Mouse (Mus musculus) granulocyte monocyte progenitor cell, adult 5-6 weeks (primary cell): ENCODE results near the gene Kcnmb2. TPM values are rescaled to one million over a fixed set of nuclear protein-coding genes. Genes with fewer than 3 reads are reported as not detected.
A peak's percentile ranks its signal among the peaks of the same experiment; 100 is the strongest.

ENCODE experiments used
- ATAC-seq: replicated peaks from 2 replicates; pipeline ENCODE4 v1.8.0; 2016; ENCODE audit warnings: mild to moderate bottlenecking, moderate TSS enrichment, inconsistent platforms; ENCODE audit not compliant: poor library complexity, severe bottlenecking
- total RNA-seq, 2 experiments: library from RNA; stranded (forward) in 1 of 2; stranded (reverse) in 1 of 2; fragments of 200-712, 200-1000 nt in 1 of 2; fragments of >200 nt in 1 of 2; fragmentation: Nextera tagmentation in 1 of 2; gene quantifications; 2 replicates each; pipeline ENCODE4 v1.2.3; 2014 to 2017

Gene Kcnmb2
- total RNA-seq, 2 experiments from 2014 or later: not detected

DNA sequence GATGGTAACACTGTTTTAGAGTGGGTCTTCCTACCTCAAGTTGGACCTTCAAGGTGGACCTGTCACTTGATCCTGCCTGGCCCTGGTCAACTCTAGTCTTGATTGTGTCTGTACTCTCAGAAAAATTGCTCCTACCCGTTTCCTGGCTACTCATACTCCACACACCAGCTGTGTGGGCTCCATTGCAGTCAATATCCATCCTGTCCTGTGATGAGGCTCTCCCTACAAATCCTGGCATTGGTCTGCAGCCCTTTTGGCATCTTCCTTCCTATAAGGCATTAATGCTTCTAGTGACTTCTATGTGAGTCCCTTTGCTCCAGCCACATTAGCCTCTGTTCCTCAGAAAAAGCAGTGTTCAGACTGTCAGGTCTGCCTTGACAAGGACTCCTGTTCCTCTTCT is 228.4 kb downstream of the Kcnmb2 start:
- ATAC-seq: no peak

DNA sequence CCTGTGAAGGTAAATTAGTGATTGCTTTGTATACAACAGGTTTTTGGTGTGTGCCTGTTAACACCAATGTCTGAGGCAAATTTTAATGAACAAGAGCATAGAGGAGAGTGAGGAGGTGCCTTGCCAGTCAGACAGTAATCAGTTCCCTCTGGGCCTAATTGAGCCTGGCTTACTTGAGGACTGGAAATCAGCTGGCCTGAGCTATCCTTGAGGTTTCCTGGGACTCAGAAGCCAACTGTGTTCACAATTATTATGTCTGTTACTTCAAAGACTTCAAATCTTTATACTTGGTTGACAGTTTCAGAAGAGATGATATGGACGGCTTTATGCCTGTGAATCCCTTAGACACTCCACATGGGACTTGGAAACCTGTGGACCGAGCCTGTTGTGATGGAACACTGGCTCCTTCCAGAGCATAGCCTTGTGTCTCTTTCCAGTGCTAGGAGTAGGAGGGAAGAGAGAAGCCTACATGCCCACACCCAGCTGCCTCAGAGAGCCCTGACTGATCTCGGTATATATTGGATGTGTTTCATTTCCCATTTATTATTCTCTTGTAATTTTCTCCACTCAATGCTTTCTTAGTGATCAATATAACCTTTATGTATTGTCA is 230.2 kb downstream of the Kcnmb2 start:
- ATAC-seq: no peak

DNA sequence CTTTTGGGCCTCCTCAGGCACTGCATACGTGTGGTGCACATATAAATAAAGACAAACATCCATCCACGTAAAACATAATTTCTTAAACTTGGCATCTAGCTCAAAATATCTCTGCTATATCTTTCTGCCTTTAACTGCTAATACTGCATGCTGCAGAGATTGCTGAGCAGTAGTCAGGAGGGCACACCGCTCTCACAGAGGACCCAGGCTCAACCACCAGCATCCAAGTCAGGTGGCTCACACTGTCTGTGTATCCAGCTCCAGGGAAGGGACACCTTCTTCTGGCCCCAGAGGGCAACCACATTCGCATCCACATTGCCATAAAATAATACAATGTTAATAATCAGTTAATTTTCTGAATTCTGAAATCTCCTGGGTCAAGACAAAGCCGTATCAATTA is 241.9 kb downstream of the Kcnmb2 start:
- no peak for ATAC-seq

DNA sequence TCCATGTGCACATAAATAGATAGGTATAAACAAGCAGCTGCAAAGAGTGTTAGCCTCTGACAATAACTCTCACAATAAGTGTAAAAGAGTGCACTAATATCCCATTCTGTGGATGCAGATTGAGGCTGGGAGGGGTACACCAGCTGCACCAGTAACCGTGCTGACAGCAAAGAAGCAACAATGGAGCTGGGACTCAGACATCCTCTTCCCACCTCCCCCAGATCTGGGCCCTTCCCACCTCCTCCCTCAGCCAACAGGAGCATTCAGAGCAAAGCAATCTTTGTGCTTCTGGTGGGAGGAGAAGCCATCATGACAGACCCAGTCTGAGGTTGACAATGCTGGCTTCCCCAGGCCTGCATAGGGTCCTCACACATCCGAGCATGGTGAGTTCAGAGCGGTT is 242.3 kb downstream of the Kcnmb2 start:
- no peak for ATAC-seq

DNA sequence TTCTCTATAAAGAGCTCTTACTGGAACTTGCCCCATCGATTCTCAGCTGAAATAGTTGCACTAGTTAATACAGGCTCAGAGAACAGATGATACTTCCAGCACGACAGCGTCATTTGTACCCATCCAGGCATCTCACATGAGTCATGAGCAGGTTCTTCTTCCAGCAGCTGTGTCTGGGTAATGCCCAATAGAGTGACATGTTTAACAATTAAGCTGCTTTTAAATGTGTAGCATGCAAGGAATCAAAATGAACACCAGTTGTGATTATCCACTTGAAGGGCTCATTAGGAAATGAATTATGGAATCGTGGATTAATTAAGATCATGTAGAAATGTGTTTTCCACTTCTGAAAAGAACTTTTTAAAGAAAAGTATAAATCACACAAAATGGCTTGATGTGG is 245.4 kb downstream of the Kcnmb2 start:
- ATAC-seq: no peak

DNA sequence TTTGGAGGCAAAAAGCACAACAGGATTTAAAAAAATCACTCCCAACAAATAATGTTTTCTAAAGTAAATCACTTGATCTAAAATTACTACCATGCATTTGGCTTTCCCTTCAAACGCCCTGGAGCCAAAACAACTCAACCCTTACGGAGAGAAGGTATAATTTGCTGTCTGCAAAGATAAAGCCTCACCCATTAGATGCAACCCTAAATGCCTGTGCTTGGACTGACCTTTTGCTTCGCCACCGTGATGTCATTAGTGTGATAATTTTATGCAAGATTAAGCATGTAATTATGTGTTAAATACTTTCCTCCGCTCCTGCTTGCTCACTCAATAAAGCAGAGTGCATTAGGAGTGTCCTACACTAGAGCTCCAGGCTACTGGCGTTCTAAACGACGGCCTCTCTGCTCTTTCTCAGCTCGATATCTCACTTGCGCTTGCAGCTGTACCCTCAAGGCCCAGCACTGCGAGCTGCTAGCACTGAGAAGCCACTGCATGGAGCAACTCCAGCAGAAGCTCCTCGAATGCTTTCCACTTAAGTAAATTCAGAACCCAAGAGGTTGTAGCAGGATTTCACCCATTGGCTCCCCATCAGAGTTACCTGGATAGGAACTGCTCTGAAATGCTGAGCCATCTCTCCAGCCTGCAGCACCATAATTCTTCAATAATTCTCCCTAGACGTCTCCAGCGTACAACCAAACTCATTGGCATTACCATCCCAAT is 247.7 kb downstream of the Kcnmb2 start:
- no peak for ATAC-seq

DNA sequence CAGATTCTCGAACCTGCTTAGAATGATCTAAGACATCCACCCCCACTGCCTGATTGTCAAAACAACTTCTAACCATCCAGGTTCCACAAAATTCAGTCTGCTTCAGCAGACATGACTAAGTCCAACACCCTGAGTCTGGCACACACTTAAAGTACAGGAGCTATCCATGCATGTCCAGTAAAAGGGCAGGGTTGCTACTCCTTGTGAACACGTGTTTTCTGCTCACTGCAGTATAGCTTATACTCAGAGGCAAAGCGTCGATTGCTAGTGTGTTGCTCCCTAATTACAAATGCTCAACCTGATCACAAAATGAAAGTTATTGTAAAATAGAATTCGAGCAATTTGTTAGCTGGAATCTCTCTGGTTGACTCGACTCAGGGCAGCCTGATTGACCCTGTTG is 278.2 kb downstream of the Kcnmb2 start:
- no peak for ATAC-seq

DNA sequence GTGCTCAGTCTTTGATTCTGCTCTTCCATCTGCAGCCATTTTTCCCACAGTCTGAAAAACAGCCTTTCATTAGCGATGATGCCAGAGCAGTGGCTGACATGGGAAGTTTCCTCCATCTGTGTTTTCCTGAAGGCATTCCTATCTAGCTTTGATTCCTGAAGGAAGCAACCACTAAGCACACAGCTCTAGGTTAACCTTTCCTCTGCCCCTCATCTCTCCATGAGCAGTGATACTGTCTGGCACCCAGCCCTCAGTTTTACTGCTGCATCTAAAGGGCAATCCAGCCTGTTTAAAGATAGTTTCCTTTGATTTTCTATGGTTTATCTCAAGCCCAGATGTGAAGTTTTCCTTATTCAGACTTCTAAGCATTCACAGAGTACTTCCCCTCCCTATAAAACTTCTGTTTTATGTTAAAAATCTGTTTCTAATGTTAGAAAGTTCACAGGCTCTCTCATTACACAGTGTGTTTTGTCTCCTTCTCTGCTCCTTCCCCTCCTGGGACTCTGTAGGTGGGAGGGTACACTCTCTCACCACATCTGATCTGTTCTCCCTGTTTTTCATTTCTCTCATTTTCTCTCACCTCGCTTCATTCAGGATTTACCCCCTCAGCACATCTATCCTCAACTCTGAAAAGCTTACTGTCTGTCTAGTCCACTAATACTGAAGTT is 283.7 kb downstream of the Kcnmb2 start:
- no peak for ATAC-seq

DNA sequence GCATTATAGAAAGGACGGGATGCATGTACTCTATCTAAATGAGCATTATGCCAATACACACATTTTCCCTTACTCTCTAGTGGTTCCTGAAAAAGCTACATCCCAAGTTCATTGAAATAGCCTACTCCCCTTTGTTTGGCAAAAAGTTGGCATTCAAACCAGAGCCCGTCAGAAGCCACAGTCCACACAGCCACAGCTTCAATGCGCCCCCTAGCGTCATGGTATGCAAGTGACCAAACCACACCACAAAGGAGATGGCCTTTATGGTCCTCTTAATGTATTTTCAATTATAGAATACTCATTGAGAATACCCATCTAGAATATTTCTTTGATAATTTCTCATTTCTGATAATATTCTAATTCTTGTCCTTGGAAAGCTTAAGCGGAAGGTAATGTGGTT is 286.2 kb downstream of the Kcnmb2 start:
- 0 out of 2 replicates have a peak, but pooled peaks have one; percentile 37 for ATAC-seq

DNA sequence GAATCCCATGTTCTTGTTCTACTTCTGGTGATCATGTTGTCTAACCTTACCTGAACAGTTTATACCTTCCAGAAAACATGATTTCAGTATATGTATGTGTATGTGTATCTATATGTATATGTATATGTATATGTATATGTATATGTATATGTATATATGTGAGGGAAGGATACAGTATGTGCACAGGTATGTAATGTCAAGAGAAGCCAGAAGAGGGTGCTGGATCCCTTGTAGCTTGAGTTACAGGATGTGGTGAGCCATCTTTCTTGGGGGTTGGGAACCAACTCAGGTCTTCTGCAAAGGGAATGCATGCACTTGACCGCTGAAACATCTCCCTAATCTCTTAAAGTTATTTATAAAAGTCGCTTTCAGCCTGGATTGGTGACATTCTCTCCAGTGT is 286.6 kb downstream of the Kcnmb2 start:
- no peak for ATAC-seq

DNA sequence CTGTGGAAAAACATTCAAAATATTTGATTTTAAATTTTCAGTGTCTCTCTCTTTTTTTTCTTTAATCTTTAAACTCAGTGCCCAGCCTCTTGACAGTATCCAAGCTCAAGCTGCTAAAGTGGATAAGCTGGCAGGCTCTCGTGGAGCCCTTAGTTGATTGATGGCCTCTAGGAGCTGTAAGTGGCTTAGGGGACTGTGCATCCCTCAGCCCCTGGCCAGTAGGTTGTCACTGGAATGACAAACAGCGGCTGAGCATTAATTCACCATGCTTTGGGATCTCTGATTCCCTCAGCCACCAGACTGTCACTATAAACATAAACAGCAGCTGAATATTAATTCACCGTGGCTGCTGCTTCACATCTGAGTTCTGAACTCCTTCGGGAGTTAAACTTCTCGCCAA is 287.6 kb downstream of the Kcnmb2 start:
- ATAC-seq: no peak

DNA sequence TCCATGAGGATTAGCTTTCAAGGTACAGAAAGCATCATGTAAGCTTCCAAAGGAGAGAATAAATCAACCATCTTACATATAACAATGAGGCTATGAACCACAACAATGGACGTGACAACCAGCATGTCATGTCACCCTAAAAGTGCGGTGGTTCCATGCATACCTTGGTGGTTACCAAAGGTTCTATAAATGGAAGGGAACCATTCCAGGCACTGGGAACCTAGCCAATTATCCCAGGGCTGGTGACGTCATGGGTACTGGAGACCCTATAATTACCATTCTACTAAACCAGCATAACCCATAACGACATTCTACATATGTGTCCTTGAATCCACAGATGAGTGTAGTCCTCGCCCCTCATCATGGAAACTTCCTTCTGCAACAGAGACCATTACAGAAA is 291.7 kb downstream of the Kcnmb2 start:
- no peak for ATAC-seq

DNA sequence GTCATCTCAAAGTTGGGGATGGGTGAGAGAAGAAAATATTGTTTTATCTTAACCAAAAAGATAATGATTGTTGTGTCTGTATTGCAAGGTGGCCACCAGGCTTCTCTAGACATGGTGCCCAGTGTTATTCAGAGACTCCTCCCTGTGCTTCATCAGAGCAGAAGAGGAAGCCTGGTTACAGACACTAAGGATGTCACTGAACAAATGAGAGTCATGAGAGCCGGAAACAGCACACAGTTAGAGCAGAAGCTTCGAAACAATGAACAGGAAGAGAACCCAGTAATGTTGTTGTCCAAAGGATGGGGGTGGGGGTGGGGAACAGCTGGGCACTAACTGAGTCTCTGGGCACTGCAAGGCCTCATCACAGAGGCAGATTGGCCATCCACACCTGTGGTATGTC is 324.4 kb downstream of the Kcnmb2 start:
- ATAC-seq: no peak

DNA sequence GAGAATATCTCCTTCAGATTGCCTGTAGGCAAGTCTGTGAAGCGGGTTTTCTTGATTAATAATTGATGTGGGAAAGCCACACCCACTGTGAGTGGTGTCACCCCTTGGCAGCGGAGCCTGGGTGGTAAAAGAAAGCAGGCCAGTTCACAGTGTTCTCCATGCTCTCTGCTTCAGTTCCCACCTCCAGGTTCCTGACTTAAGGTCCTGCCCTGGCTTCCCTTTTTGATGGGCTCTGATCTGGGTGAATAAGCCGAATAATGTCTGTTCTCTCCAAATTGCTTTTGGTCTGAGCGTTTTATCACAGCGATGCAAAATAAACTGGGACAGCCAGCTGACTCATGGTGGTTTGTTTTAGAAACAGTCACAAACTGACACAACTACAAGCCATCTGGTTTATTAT is 334.5 kb downstream of the Kcnmb2 start:
- no peak for ATAC-seq
